Mouse (Mus musculus): ENCODE results near the gene Tmco1.

DNA sequence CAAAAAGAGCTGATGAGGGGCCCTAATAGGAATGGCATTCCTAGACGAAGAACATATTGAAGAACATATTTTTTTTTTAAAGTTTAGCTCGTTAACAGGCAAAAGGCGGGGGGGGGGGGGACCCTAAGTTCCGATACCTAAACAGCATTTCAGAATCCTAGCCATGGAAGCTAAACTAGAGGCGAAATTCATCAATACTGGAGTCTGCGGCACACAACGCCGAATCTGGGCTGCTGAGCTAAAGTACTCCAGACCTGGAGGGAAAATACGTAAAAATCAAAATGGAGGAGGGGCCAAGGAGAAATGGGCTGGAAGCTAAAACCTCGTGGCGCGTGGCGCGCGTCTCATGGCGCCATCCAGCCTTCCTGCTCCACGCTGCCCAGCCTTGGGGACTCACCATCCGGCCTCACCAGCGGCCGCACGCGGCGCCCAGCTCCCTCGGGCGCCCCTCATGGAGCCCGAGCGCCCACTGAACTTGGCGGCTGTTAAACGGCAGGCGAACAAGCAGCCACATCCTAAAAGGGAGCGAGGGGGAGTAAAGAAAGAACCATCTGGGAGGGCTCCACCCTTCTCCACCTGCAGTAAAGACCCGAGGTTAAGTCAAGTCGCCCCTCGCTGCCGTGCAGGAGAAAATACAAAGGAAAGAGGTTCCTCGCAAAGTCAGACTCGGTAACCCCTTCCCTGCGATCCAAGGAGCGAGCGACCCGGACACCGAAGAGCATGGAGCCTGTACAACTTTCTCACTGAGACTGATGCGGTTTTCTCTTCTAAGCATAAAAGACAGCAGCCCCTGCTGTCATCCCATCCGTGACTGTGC lies 24.5 kb upstream of the Tmco1 start:
- TF ChIP-seq CTCF (IDR thresholded peaks at IDR 0.05 in 2 of 3, conservative IDR thresholded peaks at IDR 0.05 in 1 of 3; ENCODE audit: control insufficient read depth in 1 of 3, insufficient read depth in 1 of 3, low read depth in 2 of 3, low read length in 3 of 3, poor library complexity in 1 of 3, severe bottlenecking in 1 of 3) (no peak), EP300 (IDR thresholded peaks at IDR 0.05; ENCODE audit: low read depth in 1 of 2, low read length in 2 of 2) (no peak)
